Mouse (Mus musculus) cerebellum, postnatal 36 days (tissue): ENCODE results near the gene Rpl38.
"Not testable (repeated sequence)": the region's sequence is repeated elsewhere in the genome, so short reads cannot be mapped to it uniquely, and the experiment has no call there.

ENCODE experiments used
- DNase-seq, 2 experiments: peaks; one replicate each; pipeline ENCODE4 v3.0.0; 2021 to 2022; ENCODE audit warnings: mixed read lengths in 2 of 2

Gene Rpl38

DNA sequence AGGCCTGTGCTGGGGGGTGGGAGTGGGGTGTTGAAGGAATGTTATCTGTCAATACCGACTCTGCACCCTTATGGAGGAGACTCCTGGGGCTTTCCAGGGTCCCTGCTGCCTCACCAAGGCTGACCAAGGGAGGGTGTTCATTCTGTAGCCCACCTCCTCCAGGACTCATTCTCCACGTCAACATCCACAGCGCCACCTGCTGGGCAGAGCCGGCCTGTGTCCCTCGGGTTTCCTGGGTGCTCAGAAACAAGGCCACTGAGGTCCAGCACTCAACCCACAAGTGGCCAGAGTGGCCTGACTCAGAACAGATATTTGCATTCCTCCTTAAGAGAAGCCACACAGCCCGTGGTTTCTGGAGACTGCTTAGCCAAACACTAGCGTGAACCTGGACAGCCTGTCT, 10.6 kb upstream of the Rpl38 start:
- peak; percentile 69 to 70 for DNase-seq

DNA sequence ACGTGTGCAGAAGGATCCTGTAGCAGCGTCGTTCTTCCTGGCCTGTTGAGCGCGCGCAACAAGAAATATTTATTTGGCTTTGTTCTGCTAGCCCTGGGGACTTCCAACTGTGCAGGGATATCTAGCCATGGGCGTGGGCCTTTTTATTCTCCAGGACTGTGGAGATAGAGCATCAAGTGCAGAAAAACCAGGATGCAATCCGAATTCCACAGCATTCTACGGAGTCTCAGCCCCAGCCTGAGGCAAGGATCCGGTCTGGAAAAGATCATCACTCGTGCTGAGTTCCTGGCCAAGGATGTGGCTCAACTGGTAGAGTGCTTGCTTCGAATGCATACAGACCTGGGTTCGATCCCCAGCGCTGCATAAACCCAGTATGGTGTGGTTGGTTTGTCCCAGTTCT, 6.2 kb upstream of the Rpl38 start:
- DNase-seq: no peak

DNA sequence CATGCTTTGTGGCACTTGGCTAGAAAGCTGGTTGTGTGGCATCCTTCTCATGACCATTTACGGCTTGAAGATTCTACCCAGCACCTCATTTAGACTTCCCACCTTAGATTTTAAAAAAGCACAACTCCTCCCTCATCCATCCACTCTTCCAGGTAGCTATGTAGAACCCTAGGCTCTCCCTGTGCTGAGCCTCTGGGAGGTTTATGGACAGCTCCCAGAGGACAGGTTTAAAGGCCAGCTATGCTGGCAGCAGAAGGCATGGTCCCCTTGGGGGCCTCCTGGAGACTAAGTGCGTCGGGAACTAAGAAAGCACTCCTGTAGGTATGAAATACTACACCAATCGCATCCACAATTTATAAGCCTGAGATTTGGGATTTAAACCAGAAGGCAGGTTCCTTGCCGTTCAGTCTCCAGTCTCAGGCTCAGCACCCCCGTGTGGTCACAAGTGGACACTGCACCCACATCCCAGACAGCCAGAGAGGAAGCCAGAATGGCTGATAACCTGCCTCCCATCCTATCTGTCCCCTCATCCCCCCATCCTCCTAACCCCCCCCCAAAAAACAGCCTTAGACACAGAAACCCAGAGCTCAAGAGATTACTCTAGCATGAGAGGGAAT, 5.5 kb upstream of the Rpl38 start:
- DNase-seq: peak; percentile 75 to 80

DNA sequence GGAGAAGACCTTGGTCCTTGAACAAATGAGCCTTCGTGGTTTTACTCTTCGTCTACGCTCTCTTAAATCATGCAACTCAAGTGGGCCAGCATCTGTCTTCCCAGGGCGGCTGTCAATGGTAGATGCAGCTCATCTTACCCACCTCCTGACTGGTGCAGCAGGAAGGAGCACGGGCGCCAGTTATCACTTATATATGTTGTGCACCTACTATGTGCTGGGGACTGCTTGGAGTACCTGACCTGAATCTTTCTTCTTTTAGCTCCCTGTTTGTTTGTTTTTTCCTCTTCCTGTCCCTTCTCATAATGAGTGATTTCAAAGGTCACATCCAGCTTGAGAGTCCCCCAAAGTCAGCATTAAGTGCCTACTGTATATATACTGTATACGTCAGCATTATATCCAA, 4.2 kb upstream of the Rpl38 start:
- no peak for DNase-seq

DNA sequence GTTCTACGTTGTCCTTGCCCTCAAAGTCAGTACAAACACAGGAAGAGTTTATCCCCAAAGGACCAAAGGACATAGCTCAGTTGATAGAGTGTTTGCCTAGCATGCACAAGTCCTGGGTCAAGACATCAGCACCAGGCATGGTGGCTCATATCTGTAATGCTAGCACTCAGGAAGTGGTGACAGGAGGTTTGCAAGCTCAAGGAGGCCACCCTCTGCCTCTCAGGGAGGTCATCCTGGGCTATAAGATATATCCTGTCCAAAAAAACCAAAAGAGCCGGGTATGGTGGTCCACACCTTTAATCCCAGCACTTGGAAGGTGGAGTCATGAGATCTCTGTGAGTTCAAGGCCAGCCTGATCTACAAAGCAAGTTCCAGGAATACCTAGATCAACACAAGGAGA, 2.9 kb upstream of the Rpl38 start:
- DNase-seq: no peak

DNA sequence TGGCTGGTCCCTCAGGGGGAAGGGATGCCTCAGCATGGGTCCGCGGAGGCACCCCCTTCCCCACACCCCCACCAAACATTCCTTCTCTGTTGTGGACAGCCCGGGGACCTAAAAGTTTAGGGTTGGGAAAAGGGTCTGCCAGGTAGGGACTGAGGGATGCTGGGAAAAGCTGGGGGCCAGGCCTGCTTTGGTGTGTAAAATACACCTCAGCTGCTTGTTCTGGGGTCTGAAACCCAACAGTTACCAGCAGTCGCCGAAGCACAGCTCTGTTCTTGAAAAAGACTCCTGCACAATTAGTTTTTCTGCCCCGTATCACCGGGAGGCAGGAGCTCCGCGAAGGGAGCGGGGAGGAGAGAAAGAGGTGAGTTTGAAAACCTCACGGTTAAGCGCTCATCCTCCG, 1.5 kb upstream of the Rpl38 start:
- no peak for DNase-seq

DNA sequence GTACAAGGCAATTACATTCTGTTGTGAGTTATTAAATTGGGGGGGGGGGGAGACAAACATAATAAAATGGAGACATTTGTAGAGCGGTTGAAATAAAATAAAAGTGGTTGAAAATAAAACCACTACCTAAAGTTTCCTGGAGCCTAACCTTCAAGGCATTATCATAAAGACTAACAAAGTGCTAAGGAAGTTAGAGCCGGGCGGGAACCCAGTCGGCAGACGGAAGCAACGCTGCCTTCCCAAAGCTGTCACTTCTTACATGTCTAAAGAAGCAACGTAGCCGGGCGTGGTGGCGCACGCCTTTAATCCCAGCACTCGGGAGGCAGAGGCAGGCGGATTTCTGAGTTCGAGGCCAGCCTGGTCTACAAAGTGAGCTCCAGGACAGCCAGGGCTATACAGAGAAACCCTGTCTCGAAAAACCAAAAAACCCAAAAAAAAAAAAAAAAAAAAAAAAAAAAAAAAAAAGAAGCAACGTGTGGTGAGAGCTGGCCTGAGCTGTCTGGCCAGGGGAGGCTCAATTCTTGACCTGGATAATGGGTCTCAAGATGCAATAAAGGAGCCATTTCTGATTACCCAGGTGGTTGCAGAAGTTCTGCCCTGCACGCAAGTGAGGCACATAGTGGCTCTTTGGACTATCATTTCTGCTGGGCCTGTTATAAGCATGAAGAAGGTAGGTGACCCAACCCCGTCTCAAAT, 940 bp upstream of the Rpl38 start:
- DNase-seq: no peak

DNA sequence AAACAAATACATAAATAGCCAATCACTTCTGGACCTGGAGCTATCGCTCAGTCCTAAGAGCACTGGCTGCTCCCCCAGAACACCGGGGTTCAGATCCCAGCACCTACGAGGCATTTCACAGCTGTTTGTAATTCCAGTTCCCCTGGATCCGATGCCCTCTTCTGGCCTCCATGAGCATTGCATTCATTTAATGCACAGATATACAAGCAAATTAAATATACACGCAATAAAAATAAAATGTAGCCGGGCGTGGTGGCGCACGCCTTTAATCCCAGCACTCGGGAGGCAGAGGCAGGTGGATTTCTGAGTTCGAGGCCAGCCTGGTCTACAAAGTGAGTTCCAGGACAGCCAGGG, 415 bp upstream of the Rpl38 start:
- DNase-seq: not testable (repeated sequence)

DNA sequence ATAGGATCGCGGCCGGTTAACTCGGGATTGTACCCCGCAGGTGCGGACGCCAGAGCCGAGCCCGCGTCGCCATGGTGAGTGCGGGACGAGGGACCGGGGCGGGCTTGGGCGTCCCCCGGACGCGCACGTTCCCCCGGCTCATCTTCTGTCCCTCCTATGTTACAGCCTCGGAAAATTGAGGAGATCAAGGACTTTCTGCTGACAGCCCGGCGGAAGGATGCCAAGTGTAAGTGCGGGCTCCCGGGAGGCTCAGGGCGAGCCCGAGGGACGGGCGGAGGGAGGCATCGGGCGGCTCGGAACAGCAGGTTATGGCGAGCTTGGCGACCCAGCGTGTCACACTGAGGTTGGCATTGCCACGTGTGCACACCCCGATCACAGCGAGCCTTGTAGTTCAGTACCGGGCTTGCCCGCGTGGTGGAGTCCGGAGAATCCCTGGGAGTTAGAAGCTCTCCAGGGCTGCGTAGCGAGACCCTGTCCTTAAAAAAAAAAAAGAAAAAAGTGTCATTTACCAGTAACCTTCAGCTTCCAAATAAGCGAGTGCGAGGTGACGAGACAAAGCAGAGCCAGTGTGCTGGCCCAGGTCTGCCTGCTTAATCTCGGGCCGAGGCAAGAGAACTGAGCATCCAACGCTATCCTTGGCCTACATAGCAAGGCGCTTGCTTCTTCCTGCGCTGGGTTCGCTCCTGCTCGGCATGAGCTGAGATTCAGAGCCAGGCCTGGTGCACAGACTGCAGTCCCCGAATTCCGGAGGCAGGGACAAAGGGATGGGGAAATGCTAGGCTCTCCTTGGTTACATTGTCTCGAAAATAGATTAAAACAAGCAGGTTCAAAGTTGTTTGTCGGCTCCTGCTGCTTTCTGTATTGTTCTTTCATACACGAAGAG, 658 bp downstream of the Rpl38 start:
- DNase-seq: peak; percentile 76 to 79

DNA sequence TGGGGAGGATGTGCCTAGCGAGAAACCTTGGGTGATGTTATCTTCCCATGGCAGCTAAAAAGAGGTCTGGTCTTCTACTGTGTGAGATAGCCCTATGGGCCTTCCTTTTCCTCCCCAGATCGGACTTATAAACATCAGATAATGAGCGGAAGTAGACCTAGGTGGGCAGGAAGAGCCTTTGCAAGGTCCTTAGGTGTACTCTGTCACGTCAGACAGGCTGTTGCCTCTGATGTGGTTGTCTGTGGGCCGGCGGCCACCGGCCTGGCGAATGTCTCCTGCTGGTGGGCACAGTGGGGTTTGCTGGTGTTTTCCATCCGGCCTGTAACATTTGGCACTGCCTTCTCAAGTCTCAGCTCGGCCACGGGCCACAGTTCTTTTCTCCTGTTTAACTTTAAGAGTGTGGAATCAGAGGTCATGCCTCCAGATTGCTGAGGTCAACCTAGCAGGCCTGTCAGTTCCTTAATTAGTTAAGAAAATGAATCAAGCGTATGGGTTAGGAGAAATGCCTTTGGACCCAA, 1.4 kb downstream of the Rpl38 start:
- DNase-seq: no peak

DNA sequence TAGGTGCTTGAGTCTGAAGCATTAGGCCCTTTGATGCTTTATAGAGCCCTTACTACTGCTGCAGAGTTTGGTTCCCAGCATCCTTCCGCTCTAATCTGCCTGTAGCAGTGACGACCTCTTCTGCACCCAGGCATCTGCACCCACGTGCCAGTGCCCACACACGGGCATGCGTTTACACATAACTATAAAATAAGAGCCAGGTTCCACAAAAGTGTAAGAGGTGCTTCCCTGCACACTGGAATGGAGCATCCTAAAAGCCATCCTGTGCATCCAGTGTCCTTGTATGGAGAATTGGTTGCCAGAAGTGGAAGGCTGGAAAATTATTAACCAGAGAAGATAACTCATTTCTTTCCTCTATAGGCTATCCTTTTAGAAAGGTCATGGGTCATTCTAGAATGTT, 2.8 kb downstream of the Rpl38 start:
- DNase-seq: no peak

DNA sequence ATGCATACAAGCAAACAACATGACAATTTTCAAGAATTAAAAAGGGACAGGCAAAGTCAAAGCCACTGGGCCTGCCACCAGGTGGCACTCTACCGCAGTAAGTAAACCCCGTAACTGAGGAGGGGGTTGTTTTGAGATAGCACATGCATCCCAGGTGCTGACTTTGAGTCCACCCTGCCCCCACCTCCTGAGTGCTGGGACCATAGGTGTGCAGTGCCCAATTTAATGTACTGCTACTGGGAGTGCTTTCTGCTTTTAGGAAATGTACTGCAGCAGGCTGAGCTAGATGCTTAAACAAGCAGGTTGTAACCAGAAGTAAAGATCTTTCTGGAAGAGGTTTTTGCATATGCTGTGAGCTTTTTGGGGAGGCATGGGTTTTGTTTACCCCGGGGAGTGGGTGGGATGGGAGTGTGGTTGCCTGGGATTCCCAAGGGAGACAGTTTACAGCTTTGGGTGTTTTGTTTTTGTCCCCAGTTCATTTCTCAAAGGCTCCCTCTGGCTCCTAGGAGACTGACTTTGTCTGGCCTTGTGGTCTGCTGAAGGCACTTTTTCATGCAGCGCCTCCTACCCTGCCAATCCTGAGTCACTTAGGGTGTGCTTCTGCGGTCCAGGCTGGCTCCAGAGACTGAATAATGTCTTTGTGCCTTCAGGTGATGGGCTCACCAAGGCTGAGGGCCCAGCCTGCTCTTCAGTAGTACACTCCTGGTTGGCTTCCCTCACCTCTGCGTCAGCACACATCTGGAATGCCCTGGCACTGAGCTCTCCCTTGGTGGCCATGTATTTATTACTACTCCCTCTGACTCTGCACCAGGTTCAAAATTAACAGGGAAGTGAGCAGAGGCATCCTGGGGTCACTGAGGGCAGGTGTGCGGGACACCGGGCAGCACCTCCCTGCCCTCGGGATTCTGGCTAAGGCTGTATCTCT, 4.7 kb downstream of the Rpl38 start:
- DNase-seq: peak; percentile 64 to 67

DNA sequence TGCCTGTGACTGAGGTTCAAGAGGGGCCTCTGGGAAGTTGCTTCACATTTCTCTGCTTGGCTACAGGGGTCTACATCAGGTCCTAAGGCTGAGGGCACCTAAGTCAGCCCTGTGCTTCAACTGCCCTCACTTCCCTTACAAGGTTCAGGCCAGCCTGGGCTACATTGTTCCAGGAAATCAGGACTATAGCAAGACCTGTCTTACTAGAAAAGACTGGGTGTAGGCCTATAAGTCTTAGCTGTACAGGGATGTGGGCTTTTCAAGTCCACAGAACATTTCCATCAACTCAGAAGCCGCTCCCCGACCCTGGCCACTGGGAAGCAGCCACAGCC, 5.4 kb downstream of the Rpl38 start:
- DNase-seq: no peak

DNA sequence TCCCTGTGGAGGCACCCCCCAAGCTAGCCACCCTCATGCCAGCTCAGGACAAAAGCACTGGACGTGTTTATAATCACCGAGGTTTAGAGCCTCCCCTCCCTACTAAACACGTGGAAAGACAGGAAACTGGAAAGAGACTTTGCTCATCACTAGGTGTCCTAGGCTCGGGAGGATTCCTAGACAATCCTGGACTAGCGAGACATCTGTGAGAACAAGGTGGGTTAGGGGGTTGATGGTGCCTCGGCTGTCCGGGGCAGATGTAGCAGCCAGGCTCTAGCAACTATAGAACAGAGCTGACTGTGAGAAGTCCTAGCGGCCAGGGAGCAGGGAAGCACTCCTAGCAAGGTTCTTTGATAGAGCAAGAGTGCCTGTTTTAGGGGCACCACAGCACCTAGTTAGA, 5.9 kb downstream of the Rpl38 start:
- no peak for DNase-seq

DNA sequence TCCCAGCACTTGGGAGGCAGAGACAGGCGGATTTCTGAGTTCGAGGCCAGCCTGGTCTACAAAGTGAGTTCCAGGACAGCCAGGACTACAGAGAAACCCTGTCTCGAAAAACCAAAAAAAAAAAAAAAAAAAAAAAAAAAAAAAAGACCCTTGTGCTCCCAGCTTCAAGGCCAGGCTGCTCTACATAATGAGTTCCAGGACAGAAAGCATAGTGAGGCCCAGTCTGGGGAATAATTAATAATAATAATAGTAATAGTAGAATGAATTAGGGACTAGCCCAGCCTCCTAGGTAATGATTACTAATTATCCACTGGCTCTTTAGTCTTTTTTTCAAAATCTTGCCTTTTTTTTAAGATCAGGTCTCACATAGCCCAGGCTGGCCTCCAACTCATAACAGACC, 6.5 kb downstream of the Rpl38 start:
- DNase-seq: not testable (repeated sequence)

DNA sequence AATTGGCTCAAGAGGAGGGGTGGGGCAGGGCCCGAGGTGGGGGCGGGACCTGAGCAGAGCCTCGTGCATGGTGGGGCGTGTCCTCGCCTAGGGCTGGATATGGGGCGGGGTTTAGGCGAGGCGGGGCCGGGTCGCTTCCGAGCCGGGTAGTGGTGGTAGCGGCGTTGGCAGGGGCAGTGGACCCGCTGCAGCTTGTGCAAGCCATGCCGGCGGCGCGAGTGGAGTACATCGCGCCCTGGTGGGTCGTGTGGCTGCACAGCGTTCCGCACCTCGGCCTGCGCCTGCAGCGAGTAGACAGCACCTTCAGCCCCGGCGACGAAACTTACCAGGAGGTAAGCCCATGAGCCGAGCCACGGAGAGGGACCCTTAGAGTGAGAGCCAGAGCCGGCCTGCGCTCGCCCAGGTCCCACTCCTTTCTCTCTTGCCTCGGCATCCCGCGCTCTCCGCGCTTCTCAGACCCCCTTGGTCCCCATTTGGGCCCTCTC, 7.1 kb downstream of the Rpl38 start, which contains the start of gene Ttyh2:
TSS of gene Ttyh2 (plus strand) at position 91 of the 485 bp plus-strand sequence.
- peak; percentile 82 to 89 for DNase-seq

DNA sequence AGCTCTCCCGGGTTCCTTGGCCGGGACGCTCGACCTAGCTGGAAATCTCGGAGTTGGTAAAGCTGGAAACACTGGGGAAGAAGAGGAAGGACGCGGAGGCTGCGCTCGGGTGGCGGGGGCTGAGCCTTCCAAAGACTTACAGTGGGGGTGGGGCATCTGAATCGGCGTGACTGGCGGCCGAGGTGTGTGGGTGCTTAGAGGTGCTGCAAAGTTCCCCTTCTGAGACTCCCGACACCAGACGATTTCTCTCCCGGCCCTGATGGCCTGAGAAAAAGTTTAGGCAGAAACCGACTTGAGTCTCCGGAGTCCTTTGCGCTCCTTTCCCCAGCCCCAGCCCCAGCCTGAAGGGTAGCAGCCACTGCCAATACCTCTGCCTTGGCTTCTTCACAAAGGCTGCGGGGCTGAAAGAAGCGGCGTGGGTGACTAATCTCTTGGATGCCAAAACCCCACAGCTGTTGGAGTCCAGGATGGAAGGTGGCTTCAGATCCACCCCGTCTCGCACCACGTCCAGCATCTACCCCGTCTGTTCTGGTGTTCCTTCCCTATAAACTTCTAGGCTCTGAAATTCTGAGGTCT, 7.6 kb downstream of the Rpl38 start:
- DNase-seq: peak; percentile 57

DNA sequence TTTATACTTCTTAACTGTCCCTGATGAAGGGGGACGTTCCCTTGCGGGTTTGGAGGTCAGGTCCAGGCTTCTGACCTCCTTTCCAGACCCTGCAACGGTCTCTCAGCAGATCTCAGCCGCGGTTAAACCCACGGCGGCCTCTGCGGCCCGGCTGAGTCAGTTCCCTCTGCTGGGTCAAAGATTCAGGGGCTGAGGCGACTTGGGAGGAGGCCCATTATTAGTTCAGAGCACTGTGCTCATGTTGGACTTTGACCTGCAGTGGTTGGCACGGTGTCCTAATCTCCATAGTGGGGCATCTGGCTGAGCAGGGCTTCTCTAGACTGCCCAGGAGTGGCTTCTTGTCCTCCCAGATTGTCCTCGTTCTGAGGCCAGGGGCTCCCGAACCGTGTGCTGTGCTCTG, 8.1 kb downstream of the Rpl38 start:
- DNase-seq: peak in 1 of 2 experiments; percentile 40

DNA sequence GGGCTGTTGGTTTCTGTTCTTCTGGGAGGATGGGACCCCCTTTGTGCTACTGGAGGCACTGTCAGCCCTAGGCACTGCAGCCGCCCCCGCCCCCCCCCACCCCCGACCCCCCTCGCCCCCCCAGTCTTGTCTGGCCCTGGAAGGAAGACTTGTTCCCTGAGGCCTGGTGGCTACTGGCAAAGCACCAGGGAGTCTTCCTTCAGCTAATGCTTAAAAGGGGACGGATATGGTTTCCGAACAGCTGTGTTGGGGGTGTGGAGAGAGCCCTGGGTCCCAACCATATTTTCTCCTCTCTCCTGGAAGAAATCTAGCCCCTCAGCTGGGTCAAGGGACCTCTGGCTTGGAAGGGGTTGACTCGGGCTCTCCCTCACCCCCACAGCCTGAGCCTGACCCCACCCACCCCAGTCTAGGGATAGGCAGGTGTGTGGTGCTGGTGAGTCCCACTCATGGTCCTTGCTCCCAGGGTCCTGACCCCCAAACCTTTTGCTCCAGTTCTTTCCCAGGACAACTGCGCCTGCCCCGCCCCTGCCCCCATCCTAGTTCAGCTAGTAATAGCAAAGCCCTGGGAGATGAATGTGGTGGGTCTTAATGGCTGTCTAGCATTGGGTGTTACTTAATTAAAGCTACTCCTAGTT, 8.7 kb downstream of the Rpl38 start:
- peak in 1 of 2 experiments; percentile 38 for DNase-seq

DNA sequence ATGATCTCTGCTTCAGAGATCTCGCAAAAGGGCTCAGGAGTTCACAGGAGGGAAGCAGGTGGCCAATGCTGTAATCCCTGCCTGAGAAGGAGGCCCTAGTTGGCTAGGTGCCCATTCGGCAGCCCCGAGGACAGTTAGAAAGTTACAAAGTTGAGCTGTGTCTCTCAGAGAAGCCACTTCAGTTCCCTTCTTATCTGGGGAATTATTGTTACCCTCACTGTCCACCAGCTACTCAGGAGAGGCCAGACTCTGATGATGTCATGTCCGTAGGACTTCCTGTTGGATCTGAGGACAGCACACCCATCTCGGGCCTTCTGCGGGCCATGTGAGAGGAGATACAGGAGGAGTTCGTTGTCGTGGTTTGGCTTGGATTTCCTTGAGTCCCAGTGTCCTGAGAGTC, 11.3 kb downstream of the Rpl38 start:
- DNase-seq: peak in 1 of 2 experiments; percentile 50

DNA sequence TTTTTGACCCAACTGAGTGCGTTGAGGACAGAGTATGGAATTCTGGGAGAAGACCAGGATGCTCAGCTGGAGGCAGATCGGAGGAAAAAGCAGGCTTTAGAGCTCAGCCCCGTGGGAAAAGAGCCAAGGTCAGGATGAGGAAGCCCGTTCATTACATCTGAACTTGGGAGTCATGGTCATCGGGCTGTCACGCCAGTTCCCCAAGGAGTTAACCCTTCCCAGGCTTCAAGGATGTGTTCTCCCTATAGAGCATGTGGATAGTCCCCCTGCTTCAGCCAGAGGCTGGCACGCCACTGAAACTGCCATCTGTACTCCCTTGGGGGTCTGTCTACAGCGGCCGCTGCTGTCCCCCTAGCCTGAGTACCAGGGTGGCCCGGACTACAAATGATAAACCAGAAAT, 12.0 kb downstream of the Rpl38 start:
- no peak for DNase-seq

DNA sequence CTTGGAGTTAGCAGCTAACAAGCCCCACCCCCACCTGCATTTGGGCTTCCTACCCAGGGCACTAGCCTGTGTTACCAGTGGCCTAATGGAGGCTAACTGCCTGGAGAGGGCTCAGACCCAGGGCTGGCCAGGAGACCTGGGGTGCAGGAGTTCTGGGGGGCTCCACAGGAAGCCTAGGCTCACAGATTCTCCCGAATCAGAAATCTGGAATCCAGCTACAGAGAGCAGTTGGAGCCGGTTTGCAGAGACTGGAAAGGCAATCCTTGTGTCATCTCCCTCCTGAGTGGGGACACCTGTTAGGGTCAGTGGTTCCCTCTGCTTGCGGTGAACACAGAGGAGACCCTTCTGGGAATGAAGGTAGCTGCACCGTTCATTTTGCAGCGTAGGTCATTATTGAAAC, 12.7 kb downstream of the Rpl38 start:
- no peak for DNase-seq
